Mouse (Mus musculus): Measurements from ENCODE around the gene Cldn10. TPM values are rescaled to one million over a fixed set of nuclear protein-coding genes. Genes with fewer than 3 reads are reported as not detected.
A peak's percentile ranks its signal among the peaks of the same experiment; 100 is the strongest.

The Cldn10 gene
- total RNA-seq, 4 experiments from 2014 or later, result not detected

DNA sequence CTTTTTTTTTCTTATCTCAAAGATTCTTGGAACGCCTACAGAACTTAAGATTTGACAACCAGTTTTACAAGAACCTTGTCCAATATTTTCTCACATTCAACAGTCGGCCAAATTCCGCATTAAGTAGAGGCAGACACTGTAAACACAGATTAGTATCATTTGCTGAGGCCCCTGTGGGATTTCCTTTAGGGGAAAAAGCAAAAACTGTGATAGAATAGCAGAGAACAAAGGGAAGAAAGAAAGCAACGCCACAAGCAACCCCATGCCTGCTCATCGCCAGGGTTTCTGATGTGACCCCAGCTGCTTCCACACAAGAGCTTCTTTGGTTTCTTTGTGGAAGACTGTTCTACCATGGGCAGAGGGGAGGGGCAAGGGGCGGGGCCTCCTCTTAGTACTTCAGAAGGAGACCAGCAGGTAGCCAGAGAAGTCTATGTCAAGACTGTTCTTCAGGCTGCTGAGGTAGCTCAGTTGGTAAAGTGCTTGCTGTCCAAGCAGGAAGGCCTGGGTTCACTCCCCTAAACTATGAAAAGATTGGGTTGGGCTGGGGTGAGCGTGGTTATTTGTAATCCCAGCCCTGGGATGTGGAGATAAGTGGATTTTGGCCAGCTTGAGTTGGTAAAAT, 39.7 kb downstream of the Cldn10 start:
- DNase-seq (ENCODE audit: low spot score in 2 of 2), result no peak

DNA sequence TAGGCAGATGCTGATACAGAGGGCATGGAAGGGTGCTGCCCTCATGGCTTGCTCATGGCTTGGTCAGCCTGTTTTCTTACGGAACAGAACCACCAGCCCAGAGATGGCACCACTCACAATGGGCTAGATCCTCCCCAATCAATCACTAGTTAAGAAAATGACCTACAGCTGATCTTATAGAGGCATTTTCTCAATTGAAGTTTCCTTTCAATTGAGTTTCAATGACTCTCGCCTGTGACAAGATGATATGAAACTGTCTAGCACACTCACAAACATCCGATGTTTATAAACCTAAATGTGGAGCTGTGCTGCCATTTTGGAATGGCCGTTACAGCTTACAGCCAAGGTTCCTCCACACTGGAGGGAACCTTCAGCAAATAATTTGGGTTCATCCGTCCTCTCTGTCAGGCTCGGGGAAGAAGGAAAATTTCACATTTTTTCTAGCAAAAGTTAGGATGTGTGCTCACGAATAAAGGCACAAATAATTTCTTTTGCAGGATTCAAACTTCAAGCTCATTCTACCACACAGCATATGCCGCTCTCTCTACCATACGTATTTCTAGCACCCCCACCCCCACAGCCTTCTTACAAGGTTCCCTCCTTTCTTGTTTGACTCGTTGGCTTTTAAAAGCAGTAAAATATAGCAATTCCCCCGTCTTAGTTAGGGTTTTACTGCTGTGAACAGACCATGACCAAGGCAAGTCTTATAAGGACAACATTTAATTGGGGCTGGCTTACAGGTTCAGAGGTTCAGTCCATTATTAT, 41.8 kb downstream of the Cldn10 start:
- no peak for DNase-seq (ENCODE audit: low spot score in 2 of 2)

DNA sequence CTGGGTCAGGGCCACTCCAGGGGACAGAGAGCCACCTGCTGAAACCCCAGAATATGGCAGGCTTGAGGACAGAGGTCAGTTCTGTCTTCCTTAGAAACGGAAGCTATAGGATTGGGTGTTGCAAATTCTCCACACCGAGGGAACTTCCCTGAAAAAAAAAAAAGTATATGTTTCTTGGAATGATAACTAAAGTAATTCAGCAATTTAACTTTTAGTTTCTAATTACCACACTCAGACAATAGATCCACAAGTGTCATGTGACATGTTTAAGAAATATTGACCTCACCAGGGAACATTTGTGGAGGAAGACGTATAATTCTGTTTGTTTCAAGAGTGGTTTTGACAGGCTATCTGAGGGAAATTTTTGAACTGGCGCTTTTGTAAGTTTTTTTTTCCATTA, 43.9 kb downstream of the Cldn10 start:
- no peak for DNase-seq (ENCODE audit: low spot score in 2 of 2)

DNA sequence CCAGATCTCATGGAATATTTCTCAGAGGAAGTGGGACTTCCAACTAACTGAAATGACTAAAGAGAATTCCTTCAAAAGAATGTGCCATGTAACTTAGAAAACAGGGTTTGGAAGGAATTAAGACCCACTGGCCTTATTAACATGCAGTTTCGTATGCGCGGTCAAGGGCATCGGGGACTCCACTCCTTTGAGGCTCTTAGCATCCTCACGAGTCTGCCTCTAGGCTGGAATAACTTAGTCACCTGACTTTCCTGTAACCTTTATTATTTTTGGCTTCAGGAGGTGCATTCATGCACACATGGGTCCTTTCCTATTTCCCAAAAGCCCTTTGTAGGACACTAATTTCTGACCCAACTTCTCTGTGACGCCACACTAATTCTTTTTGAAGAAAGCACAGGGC, 45.5 kb downstream of the Cldn10 start:
- no peak for DNase-seq (ENCODE audit: low spot score in 2 of 2)

DNA sequence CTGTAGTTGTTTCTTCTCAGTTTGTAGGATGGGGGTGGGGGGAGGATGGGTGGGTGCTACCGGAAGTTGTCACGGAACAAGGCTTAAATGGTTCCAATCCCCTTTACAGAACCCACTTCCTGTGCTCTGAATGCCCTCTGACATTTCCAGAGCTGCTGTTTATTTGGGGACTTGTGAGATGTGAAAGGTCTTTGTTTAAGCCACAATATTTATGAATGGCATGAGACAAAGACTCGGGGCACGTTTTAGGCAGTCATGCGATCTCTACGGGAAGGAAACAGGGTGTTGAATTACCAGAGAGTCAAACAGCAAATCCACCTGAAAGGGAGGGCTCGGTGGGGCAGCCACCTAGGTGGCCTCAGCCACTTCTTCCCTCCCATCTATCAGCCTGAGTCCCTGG, 46.6 kb downstream of the Cldn10 start:
- DNase-seq (ENCODE audit: low spot score in 2 of 2), result no peak

DNA sequence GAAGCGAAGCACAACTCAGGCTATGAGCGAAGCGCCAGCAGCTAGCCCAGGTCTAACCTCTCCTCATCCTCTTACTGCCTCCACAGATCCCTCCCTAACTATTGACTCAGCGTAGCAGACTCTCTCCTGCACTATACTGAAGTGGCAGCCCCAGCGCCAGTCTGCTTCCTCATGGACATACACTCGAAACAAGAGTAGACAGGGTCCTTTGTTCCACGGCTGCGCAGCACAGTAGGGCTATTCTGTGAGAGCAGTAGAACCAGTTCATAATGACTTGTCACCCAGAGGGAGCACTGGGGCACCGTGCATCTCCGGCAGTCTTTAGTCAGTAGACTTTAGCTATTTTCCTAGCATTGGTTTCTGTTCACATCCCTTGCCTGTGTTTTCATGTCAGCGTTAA, 48.4 kb downstream of the Cldn10 start:
- DNase-seq (ENCODE audit: low spot score in 2 of 2), result no peak

DNA sequence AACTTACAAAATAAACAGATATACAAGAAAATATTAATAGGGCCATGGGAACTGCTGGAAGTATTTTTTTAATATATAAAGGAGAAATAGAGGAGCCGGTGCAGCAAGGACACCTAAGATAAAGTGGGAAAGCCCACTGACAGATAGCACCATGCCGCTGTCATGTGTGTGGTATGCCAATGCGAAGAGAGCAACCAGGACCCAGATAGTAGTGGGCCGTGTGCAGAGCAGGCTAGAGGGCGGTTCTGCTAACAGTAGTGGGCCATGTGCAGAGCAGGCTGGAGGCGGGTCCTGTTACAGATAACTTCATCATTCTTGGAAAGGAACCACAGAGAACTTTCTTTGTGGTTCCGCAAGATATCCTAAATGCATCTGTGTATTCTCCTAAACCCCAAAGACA, 49.0 kb downstream of the Cldn10 start:
- DNase-seq (ENCODE audit: low spot score in 2 of 2), result no peak

DNA sequence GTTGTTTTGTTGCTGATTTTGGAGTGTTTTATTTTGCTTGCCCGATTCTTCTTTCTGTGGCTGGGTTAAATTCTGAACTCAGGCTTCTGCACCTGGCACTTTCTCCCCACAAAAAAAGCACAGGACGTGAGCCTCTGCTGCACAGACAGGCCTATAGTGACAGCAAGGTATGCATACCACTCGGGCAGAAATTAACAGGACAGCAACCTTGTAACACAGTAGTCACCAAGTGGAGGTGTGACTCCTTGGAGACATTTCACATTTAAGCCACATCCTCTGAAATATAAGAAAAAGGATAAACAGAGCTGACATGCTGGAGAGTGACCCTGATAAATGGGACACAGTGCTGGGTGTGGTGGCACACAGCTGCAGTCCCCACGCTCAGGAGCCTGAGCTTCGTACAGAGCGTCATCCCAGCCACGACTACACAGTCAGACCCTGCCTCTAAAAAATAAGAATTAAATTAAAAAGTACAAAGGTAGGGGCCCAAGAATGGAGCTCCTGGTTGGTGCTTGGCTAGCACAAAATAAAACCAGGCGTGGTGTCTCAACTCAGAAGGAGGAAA, 50.9 kb downstream of the Cldn10 start:
- DNase-seq (ENCODE audit: low spot score in 2 of 2), result no peak

DNA sequence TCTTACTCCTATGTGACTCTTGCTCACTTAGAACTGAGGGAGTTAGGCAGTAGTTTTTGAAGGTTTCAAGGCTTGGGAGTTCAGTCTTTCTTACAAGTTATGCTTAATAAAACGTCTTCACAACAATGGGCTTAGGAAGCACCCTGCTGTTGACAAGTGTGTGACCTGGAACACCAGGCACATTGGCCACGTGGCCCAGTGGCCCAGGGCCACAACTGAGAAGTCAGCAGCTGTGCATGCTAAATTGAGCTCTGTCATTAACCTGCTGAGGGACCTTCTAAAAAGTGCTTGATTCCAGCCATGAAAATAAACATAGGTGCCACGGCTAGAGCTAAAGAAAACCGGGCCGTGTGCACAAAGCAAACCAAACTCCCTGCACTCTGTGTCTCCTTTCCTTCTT, 51.7 kb downstream of the Cldn10 start:
- DNase-seq (ENCODE audit: low spot score in 2 of 2), result peak; percentile 15 to 30

DNA sequence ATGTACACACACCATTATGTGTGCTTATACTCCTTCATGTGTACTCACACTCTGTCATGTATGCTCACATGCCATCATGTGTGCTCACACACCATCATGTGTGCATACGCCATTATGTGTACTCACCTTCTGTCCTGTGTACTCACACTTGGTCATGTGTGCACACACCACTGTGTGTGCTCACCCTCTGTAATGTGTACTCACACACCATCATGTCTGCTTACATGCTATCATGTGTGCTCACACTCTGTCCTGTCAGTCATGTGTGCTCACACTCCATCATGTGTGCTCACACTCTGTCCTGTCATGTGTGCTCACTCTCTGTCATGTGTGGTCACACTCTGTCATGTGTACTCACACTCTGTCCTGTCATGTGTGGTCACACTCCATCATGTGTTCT, 52.3 kb downstream of the Cldn10 start:
- no peak for DNase-seq (ENCODE audit: low spot score in 2 of 2)

DNA sequence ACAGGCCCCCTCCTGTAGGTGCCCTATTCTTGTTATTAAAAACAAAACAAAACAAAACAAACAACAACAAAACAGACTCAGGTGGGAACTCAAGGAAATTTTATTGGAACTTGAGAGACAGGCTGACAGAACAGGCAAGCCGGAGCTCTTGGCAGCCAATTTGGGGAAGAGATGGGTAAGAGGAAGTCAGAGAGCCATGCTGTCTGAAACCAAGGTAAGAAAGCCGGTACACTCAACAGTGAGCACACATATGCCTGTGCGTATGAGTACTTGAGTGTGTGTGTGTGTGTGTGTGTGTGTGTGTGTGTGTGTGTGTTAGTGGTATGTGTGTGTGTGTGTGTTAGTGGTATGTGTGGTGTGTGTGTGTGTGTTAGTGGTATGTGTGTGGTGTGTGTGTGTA, 54.6 kb downstream of the Cldn10 start:
- no peak for DNase-seq (ENCODE audit: low spot score in 2 of 2)

DNA sequence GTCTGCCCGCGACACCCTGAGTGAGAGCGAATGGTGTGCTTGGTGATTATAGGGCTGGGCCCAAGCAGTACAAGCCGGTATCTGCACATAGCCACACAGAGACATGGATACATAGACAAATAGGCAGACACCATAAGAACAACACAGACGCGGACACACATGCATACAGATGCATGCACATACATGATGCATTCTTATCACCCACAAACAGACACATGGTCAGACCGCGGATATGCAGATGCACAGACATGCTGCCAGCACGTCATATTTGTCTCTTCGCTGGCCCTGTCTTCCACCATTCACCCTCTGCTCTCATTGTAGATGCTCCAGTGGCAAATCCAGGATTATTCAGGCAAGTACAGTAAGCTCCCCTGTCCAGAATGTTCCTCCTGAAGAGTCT, 59.1 kb downstream of the Cldn10 start:
- DNase-seq (ENCODE audit: low spot score in 2 of 2), result no peak

DNA sequence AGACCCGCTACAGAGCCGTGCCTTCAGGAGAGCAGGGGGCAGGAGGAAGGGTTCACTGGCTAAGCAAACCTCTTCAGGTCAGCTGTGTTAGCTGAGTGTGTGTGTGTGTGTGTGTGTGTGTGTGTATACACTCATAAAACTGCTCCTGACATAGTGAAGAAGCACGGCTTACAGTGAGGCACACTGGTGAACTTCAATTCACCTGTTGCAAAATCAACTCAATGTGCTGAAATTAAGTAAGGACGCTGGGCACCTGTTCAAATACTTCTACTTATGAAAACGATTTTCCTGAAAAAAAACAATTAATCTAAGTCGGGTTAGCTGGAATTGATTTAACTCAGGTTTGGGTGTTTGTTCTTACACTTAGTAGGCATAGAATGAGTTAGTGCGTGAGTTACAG, 60.5 kb downstream of the Cldn10 start:
- no peak for DNase-seq (ENCODE audit: low spot score in 2 of 2)

DNA sequence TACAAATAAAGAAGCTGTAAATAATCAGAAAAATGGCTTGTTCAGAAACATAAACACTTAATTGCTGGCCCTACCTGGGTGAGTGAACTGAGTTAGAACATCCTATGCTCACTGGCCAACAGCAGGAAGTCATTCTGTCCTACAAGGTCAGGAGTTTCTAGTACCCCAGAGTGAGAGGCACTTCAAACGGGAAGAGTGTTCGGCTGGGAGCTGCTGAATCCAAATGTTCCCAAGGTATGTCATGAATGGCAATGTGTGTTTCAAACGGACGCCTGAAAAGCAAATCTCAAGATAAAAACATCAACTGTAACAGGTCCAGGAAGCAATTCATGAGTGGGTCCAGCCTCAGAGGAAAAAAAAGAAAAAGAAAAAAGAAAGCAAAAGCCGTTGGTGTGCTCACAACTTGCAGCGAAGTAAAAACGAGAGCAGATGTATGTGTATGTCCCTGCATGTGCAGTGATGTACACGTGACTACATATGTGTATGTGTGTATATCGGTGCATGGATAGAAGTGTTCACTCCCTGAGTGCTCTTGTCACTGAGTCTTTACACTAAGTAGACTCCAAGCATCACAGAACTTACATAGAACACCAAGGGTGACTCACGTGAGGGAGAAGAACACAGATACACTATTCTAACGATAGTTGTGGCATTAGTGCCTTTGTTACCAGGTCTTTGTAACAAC, 62.4 kb downstream of the Cldn10 start:
- DNase-seq (ENCODE audit: low spot score in 2 of 2), result no peak

DNA sequence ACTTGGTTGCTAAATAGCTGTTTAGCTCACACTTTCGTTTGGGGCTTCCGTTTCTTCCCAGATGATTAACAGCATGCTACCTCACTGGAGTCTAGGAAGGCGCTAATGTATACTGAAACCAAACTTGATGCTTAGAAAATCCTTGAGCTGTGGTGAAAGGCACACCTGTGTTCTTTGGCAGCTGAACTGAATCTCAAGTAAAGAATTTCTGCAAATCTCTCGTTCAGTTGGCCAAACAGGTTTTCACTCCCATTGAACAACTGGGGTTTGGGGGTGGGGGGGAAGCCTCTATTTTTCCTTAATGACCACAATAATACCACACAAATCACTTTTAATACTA, 63.0 kb downstream of the Cldn10 start:
- DNase-seq (ENCODE audit: low spot score in 2 of 2), result no peak

DNA sequence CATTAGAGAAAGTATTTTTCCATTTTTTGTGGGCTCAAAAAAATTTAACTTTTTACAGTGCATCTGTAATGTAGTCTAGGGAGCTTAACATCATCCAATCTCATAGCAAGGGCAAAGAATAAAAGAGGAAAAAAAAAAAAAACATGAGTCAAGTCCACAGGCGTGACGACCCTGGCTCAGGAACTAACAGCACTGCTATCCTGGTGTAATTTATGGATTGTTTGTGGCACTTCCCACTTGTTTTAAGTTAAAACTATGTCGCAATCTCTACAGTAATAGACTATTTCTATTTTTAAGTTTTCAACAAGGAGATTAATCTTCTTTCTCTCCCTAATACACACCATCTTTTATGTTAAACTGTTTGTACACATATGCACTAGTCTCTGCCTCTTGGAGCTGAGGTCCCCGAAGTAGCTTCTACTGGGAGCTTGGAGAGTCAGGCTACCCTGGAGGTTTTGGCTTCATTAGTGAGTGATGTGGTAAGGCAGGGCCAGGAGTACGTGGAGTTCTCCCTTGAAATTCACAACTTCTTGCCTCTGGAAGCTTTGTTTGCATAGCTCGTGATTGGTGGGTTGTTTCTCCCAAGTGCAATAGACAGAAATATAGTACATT, 63.9 kb downstream of the Cldn10 start:
- no peak for DNase-seq (ENCODE audit: low spot score in 2 of 2)

DNA sequence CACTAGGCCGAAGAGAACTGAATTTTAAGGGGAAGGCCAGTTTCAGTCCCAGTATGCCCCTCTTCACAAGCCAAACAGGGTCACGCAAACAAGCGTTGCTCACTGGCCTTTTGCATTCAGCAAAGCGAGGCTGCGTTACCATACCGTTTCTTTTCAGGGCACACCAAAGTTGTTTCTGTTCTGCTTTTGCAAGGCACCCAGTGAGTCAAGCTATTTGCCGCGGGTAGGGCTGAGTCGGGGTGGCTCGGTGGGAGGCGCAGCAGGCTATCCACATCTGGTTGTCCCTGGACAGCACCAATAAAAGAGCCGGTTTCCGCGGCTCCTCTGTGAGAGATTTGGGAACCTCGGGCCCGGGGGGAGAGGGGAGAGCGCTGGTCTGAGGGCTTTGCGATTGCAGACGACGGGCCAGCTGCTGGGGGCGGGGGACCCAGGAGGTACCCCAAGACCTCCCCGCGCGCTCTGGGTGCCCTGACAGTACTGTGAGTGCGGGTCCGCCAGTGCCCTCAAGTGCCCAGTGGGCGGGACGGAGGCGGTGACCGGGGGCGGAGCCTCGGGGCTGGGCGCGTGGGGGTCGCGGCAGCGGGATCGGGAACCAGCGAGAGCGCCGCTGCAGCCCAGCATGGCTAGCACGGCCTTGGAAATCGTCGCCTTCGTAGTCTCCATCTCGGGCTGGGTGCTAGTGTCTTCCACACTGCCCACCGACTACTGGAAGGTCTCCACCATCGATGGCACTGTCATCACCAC, 66.8 kb downstream of the Cldn10 start:
- DNase-seq (ENCODE audit: low spot score in 2 of 2), result peak in 1 of 2 experiments; percentile 5

DNA sequence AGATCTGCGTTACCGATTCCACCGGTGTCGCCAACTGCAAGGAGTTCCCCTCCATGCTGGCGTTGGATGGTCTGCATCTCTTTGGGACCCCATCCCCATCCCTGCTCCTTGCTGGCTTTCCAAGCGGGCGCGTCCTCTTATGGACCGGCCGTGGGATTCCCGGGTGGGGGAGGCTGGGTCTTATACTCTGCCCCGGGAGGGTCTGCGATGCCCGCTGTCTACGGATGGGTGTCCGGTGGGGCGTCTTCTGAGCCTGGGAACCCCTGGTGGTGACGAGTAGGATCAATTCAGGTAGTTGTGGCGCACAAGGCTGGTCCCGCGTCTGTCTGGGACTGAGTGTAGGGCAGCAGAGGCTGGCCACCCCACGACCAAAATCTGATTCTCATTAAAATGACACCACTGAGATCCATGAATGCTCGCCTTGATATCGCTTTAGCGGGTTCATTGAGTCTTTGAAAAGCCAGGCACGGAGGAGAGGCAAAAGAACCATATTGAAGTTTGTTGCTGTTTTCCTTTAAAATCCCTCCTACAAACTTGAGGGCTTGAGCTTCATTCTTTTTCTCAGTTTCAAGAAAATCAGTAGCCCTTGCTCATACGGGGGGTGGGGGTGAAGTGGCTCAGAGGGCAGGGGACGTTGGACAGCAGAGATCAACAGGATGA, 67.6 kb downstream of the Cldn10 start:
- no peak for DNase-seq (ENCODE audit: low spot score in 2 of 2)

DNA sequence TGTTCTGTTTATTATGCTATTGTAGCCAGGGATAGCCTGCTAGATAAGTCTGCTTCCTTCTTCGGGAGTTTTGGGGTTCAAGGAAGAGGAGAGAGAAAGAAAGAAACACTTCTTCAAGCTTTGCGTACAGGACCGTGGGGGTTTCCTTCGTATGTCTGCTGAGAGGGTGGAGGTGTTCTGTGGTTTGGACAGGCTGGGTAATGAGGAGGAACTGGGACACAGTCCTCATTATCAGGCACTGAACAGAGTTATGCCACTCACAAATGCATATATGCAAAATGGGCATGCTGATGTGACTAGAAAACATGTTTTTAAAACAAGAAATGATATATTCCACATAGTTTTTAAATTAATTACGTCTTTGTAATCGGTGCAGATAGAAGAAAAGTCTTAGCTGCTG, 68.9 kb downstream of the Cldn10 start:
- no peak for DNase-seq (ENCODE audit: low spot score in 2 of 2)

DNA sequence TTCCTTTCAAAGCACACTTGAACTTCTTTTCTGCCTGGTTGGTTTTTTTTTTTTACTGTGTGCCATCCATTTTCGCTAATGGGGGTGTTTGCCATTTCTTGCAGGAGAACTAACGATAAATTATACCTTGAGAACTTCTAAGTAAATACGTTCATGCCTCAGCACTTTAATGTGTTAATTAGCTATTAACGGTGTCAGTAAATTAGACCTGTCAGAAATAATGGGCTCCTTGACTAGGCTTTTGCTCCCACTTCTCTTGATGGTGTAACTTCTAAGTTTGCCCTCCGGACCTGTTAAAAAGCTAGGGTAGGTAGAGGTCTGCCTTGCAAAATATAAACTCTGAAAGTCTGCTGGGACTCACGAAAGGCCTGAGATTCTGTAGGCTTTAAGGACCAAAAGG, 70.6 kb downstream of the Cldn10 start:
- DNase-seq (ENCODE audit: low spot score in 2 of 2), result no peak

DNA sequence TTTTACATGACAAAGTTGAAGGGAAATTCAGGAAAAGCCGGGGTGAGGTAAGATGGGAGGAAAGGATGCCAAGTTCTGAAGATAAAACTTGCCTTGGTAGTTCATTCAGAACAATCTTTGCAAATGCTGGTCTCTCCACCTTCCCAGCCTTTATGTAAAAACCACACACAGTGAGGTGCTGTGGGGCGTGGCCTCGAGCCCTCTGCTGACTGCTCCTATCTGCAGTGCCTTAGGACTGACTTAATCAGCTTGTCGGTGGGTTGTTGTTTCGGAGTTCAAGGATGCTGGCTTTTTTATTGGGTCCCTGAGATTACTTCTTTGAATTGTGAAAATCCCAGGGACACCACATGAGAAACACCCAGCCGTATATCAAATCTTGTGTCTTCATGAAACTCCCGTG, 74.5 kb downstream of the Cldn10 start:
- no peak for DNase-seq (ENCODE audit: low spot score in 2 of 2)

Data from gastrocnemius, adult 8-10 months (tissue).